Mouse (Mus musculus) embryonic facial prominence, embryonic 11.5 days (tissue): ENCODE data around the gene Rag1. TPM values are rescaled to one million over a fixed set of nuclear protein-coding genes. Genes with fewer than 3 reads are reported as not detected.

Source experiments
- ATAC-seq: fragments of 200-750 bp; cut with Nextera tagmentation; replicated peaks from 2 replicates; pipeline ENCODE4 v1.8.0; 2017; ENCODE audit warnings: low read depth; ENCODE audit not compliant: insufficient number of reproducible peaks, low FRiP score, low TSS enrichment
- DNase-seq: peaks from one replicate; pipeline ENCODE4 v3.0.0-alpha.2; 2015; ENCODE audit warnings: low spot score
- H3K27ac ChIP-seq: fragments of 300-500 bp; sonication (generic); replicated peaks from 2 replicates; pipeline ENCODE4 v1.5.1; 2014; ENCODE audit warnings: mild to moderate bottlenecking, low read depth, low read length, control low read depth
- H3K27me3 ChIP-seq: fragments of 300-500 bp; sonication (generic); 2 replicates; pipeline ENCODE4 v1.6.1; 2014; ENCODE audit warnings: mild to moderate bottlenecking, low read length, moderate library complexity, mixed read lengths; ENCODE audit not compliant: control insufficient read depth, insufficient read depth
- H3K36me3 ChIP-seq: fragments of 300-500 bp; sonication (generic); replicated peaks from 2 replicates; pipeline ENCODE4 v1.6.1; 2014; ENCODE audit warnings: low read depth, mild to moderate bottlenecking, low read length, moderate library complexity, mixed read lengths; ENCODE audit not compliant: control insufficient read depth, insufficient read depth
- H3K4me1 ChIP-seq: fragments of 300-500 bp; sonication (generic); 2 replicates; pipeline ENCODE4 v1.6.1; 2014; ENCODE audit warnings: low read length, mixed read lengths; ENCODE audit not compliant: control insufficient read depth, insufficient read depth
- H3K4me2 ChIP-seq: fragments of 300-500 bp; sonication (generic); 2 replicates; pipeline ENCODE4 v1.6.1; 2014; ENCODE audit warnings: low read depth, mild to moderate bottlenecking, control low read depth, low read length, moderate library complexity
- H3K4me3 ChIP-seq: fragments of 300-500 bp; sonication (generic); 2 replicates; pipeline ENCODE4 v1.5.1; 2014; ENCODE audit warnings: low read depth, low read length, control low read depth
- H3K9ac ChIP-seq: fragments of 300-500 bp; sonication (generic); replicated peaks from 2 replicates; pipeline ENCODE4 v1.6.1; 2014; ENCODE audit warnings: mild to moderate bottlenecking, control low read depth, low read length
- H3K9me3 ChIP-seq: fragments of 300-500 bp; sonication (generic); replicated peaks from 2 replicates; pipeline ENCODE4 v1.6.1; 2016; ENCODE audit warnings: mild to moderate bottlenecking, low read length, inconsistent platforms, mixed read lengths; ENCODE audit not compliant: control insufficient read depth
- WGBS: fragments of 180-500 bp; shearing (Covaris S2); extraction: QIAGEN DNeasy Blood & Tissue Kit; methylation state at CpG from one replicate; pipeline ENCODE4 v1.1.7; 2014; 5-methylcytosine and 5-hydroxymethylcytosine counted together
- polyA plus RNA-seq: library from polyadenylated mRNA; unstranded; fragments of >200 nt; fragmentation: Nextera tagmentation; extraction: Ambion mirVana; gene quantifications from 2 replicates; pipeline ENCODE4 v1.2.1, GENCODE M21; 2014

The Rag1 gene
- polyA plus RNA-seq, 1 experiment from 2014 or later = 0.66 TPM

DNA sequence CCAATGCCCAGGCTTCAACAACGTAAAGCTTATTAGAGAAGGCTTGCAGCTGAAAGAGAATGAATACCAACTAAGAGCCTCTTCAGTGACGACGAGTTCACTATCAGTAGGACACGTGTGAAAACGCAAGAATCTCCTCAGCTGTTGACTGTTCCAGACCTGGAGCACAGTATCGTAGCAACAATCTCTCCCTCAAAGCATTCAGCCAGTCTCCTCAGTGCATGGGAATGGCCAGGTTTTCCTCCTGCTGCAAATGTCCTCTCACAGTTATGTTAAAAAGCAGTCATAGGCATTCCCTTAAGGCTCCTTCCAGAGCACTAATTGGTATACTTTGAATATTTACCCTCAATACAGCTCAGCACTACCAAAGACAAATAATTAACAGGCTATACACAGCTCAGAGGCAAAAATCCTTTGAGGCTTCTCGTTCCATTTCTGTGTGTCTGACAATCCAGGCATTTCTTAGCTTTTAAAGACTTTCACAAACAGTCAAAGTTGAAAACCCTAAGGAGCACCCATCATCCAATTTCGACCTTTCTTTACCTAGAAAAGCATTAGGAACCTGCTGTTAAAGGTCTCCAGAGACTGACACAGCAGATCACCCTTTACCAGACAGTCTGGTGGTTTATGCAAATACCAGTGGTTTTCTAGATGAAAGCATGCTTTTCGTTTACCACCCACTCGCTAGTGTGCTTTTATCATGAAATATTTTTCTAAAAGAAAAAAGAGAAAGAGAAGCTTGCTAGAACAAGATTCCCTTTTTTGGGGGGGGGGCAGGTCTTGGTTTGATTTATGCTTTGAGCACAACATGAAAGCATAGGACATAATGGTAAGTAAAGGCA is 33.6 kb downstream of the Rag1 start:
- no peak for ATAC-seq
- no peak overlapping the region for H3K4me3 ChIP-seq
- H3K9ac ChIP-seq = no peak overlapping the region
- no peak for DNase-seq
- no peaks in the 10 kb centered on the region for H3K9me3 ChIP-seq
- no peak overlapping the region for H3K27ac ChIP-seq
- no peaks in the 10 kb centered on the region for H3K36me3 ChIP-seq
- no peak overlapping the region for H3K4me2 ChIP-seq
- WGBS = 83% methylated on average over 10 of the region's 10 CpGs
- H3K4me1 ChIP-seq = no peaks in the 10 kb centered on the region
- H3K27me3 ChIP-seq = no peaks in the 10 kb centered on the region

DNA sequence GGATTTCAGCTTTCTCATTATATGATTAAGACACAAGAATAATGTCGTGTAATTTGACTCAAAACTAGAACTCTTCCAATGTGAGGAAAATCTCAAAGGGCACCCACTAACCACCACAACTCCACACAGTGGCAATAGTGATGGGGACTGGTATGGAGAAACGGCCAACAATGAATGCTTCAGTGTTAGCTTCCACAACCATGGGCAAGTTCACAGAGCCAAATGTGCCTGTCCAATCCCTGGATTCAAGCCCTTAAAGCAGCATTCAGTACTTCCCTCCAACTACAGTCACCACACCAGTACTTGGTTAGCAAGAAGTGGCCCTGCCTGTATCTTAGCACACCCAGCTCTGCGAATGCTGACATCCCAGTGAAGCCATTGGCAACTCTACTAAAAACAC is 38.4 kb downstream of the Rag1 start:
- Histone ChIP-seq H3K27me3 (no peaks in the 10 kb centered on the region), H3K4me2 (no peak overlapping the region), H3K36me3 (no peaks in the 10 kb centered on the region), H3K27ac (no peak overlapping the region), H3K4me1 (no peaks in the 10 kb centered on the region), H3K9me3 (no peaks in the 10 kb centered on the region), H3K9ac (no peak overlapping the region), H3K4me3 (no peak overlapping the region)
- DNase-seq (no peak), ATAC-seq (no peak)
- 87% methylated on average over 3 of the region's 3 CpGs for WGBS

DNA sequence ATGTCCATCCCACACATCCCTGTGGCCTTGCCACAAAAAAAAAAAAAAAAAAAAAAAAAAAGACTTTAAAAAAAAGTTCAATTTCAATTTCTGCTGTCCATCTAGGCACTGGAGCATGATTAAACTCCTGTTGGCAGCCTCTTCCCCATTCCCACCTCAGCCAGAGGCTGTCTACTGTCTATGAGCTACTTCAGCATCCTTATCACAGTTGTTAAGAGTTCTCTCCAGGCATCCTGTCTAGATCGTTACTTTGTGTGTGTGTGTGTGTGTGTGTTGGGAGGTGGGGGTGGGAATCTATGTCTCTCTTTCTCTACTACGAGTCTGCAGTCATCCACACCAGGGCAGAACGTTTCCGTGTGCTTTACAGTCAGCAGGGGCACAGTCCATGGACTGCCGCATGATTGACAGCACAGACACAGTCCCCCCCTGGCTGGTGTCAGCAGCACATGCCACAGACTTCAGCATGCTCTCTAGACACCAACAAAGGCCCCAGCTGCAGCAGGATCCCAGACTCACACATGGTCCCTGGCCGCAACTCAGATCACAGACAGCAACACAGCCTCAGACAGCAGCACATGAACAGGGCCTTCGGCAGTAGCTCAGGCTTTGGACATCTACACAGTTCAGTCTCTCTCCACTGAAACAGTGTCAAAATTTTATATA is 40.9 kb downstream of the Rag1 start:
- ATAC-seq = peak; percentile 83
- Histone ChIP-seq H3K4me3 (no peak overlapping the region), H3K9ac (no peak overlapping the region), H3K4me1 (no peaks in the 10 kb centered on the region), H3K4me2 (no peak overlapping the region), H3K27ac (no peak overlapping the region), H3K27me3 (no peaks in the 10 kb centered on the region), H3K36me3 (no peaks in the 10 kb centered on the region), H3K9me3 (no peaks in the 10 kb centered on the region)
- WGBS = 58% methylated on average over 7 of the region's 7 CpGs
- no peak for DNase-seq

DNA sequence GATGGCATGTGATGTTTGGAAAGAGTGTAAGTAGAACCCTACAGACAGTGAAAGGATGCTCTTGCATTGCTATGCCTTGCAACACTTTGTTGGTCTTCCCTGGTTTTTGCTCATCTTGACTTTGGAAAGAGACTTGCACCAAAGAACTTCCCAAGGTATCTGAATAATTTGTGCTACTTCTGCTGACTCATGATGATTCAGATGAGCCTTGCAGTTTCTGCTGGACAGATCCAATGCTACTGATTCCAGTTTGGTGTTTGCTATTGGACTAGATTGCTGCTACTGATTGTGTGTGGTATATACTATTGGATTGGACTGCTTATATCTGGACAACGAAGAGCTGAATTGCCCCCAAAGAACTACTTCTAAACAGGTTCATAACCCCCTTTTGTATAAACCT is 46.2 kb downstream of the Rag1 start:
- Histone ChIP-seq H3K27ac (no peak overlapping the region), H3K36me3 (no peaks in the 10 kb centered on the region), H3K9me3 (no peaks in the 10 kb centered on the region), H3K4me3 (no peak overlapping the region), H3K4me2 (no peak overlapping the region), H3K27me3 (no peaks in the 10 kb centered on the region), H3K9ac (no peak overlapping the region), H3K4me1 (no peaks in the 10 kb centered on the region; the same call in 1 of the 2 replicates)
- ATAC-seq (no peak), DNase-seq (no peak)
- 100% methylated on average over 1 of the region's 1 CpGs for WGBS

DNA sequence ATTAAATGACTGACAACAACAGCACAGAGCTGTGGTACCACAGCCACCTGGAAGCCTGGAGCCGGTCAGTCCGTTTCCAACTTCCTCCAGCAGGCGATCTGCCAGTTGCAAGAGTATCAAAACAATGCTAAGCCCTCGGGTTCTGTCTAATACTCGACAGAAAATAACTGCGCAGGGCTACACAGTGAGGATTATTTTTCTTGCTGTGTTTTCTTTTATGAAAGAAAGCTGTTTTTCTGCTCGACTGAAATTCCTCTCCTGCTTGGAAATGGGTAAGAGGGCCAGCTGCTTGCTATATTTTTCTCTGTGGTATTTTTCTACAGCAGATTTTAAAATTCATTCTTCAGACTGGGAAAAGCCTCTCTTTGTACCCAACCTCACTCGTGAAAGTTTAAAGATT is 48.6 kb downstream of the Rag1 start:
- Histone ChIP-seq H3K4me2 (no peak overlapping the region), H3K9me3 (no peaks in the 10 kb centered on the region), H3K9ac (no peak overlapping the region), H3K27ac (0 out of 2 replicates have a peak overlapping the region, but pooled peaks have one; percentile 14), H3K27me3 (no peaks in the 10 kb centered on the region), H3K4me3 (no peak overlapping the region), H3K4me1 (no peaks in the 10 kb centered on the region; the same call in 1 of the 2 replicates), H3K36me3 (no peaks in the 10 kb centered on the region)
- 22% methylated on average over 8 of the region's 8 CpGs for WGBS
- DNase-seq = peak; percentile 66
- ATAC-seq = no peak

DNA sequence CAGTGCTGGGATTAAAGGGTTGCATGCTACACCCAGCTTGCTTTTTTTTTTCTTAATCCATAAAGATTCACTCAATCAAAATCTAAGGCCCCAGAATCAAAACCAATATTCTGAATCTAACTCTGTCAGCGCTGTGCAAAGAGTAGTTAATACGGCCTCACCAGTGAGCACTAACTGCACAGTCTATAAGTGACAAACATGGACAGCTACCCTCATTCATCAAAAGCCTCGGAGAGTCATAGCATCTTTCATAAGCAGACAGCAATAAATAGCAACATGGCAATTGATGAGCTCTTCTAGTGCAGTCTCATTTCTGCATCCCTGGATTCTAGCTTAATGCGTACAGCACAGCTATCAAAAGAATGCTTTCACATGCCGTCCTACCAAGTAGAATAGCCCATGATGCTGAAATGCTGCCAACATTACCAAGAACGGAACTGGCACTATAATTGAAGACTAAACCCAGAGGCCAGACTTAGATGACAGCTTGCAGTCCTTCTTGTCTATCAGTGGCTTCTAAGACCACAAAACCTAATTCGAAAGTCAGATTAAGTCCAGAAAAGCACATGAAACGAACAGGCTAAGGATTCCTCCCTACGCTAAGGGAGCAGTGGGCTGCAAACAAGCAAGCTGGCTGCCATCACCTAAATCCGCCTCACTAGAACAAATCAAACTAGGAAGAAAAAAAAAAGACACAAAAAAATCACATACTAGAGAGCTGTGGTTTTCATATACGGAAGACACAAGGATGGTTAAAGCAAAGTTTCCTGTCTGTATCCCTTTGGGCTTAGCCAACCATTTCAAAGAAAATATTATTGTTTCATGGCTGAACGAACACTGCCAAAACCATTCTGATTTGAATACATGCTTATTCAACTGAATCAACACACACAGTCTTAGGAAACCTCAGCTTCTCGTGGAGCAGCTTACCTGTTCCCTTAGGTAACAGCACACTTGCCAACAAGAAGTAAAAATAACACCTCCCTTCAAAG is 50.8 kb downstream of the Rag1 start:
- H3K4me2 ChIP-seq = no peak overlapping the region
- no peaks in the 10 kb centered on the region for H3K36me3 ChIP-seq
- H3K4me3 ChIP-seq = no peak overlapping the region
- no peak overlapping the region for H3K27ac ChIP-seq
- DNase-seq (no peak), ATAC-seq (no peak)
- H3K9ac ChIP-seq = no peak overlapping the region
- H3K9me3 ChIP-seq = no peaks in the 10 kb centered on the region
- 77% methylated on average over 13 of the region's 13 CpGs for WGBS
- no peaks in the 10 kb centered on the region for H3K27me3 ChIP-seq
- no peaks in the 10 kb centered on the region; the same call in 1 of the 2 replicates for H3K4me1 ChIP-seq

DNA sequence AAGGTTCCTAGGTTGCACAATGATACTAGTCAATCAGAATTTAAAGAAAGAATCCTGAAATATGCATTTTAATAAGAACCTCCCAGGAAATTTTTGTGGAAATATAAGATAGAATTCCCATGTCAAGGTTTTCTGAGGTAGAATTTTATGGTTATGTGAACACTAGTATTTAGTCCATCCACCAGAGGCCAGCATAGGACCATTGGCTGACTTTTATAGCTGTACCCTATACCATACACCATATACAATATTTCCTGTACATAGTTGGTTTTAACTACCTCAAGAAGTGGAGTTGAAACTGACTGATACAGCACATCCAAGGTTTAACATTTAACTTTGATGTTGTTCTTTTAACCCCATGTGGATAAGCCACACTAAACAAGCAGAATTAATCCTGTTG is 52.1 kb downstream of the Rag1 start:
- Histone ChIP-seq H3K4me1 (no peaks in the 10 kb centered on the region; the same call in 1 of the 2 replicates), H3K36me3 (no peaks in the 10 kb centered on the region), H3K4me3 (no peak overlapping the region), H3K27me3 (no peaks in the 10 kb centered on the region), H3K9me3 (no peaks in the 10 kb centered on the region), H3K27ac (no peak overlapping the region), H3K9ac (no peak overlapping the region), H3K4me2 (no peak overlapping the region)
- DNase-seq (no peak), ATAC-seq (no peak)
